Mouse (Mus musculus): ENCODE measurements at regions not wholly inside any gene's neighbourhood (a gene's known extent, or its start where the extent isn't known, plus 50 kb on each side); places are given as distances from the start of the nearest gene placed in this dataset.

- DNase-seq (ENCODE audit: low spot score): no peak
Measured at GRCm38 (mm10) chr13:99579596-99580175, 63.3 kb upstream of the Map1b start.

- no peak for DNase-seq (ENCODE audit: low spot score)
Measured at GRCm38 (mm10) chr13:99577686-99578085, 61.3 kb upstream of the Map1b start.

GRCm38 (mm10) chr13:99573021-99573420 lies 56.7 kb upstream of the Map1b start:
- DNase-seq (ENCODE audit: low spot score): no peak

GRCm38 (mm10) chr13:99572381-99572780 lies 56.0 kb upstream of the Map1b start:
- DNase-seq (ENCODE audit: low spot score): no peak
